Mouse (Mus musculus) embryonic stem cell, embryonic (primary cell): ENCODE measurements around the gene Prokr1.

ENCODE experiments used
- CTCF ChIA-PET, 4 experiments: fragments of 300-600 bp in 2 of 4; fragments of 350-600 bp in 2 of 4; sonication (Branson Sonifier 250); formaldehyde crosslinking; loops; one replicate each; lab custom pipeline; 2022; ENCODE audit warnings: inconsistent platforms in 2 of 4; lab: Charles Lee
- POLR2A ChIA-PET, 4 experiments: fragments of 300-600 bp in 2 of 4; fragments of 350-600 bp in 2 of 4; sonication (Branson Sonifier 250); formaldehyde crosslinking; loops; one replicate each; lab custom pipeline; 2022; ENCODE audit warnings: antibody characterized with exemption in 4 of 4, inconsistent platforms in 1 of 4; lab: Charles Lee

The Prokr1 gene

GRCm38 (mm10) chr6:87538376-87539270 lies 51.9 kb downstream of the Prokr1 start:
- POLR2A ChIA-PET = interaction anchor here in 1 of 4 experiments (1.0 kb wide), 1 partner anchor 8 kb away, joined by 3 read pairs; no protein-coding TSS in a partner anchor
- CTCF ChIA-PET = interaction anchor here in 1 of 4 experiments (0.5 kb wide), 1 partner anchor 52 kb away, joined by 3 read pairs; the partner anchor contains the start of gene Prokr1

GRCm38 (mm10) chr6:87537678-87538077 lies 52.9 kb downstream of the Prokr1 start:
- POLR2A ChIA-PET = interaction anchor here in 1 of 4 experiments (0.5 to 1.0 kb wide), 2 partner anchors 9 to 17 kb away, joined by 3 to 5 read pairs; no protein-coding TSS in a partner anchor
- CTCF ChIA-PET = interaction anchor here in 2 of 4 experiments (0.5 to 0.6 kb wide), 2 partner anchors 29 to 53 kb away, joined by 3 to 5 read pairs; partner anchors contain the start of gene Prokr1 (in 1 of the 2)

GRCm38 (mm10) chr6:87536270-87536669 lies 54.3 kb downstream of the Prokr1 start:
- CTCF ChIA-PET = no interaction called here
- POLR2A ChIA-PET = interaction anchor here in 1 of 4 experiments (1.7 kb wide), 1 partner anchor 10 kb away, joined by 6 read pairs; no protein-coding TSS in a partner anchor

- POLR2A ChIA-PET = interaction anchor here in 1 of 4 experiments (1.7 kb wide), 1 partner anchor 10 kb away, joined by 6 read pairs; no protein-coding TSS in a partner anchor
- CTCF ChIA-PET = no interaction called here
These were observed 54.9 kb downstream of the Prokr1 start for GRCm38 (mm10) chr6:87535651-87536050.

- POLR2A ChIA-PET = no interaction called here
- CTCF ChIA-PET = no interaction called here
These were observed 55.5 kb downstream of the Prokr1 start for GRCm38 (mm10) chr6:87534855-87535575.

- CTCF ChIA-PET = interaction anchor here in 2 of 4 experiments (0.6 to 0.7 kb wide), 3 partner anchors 20 to 434 kb away, joined by 4 read pairs; no protein-coding TSS in a partner anchor
- POLR2A ChIA-PET = interaction anchor here in 1 of 4 experiments (0.6 kb wide), 1 partner anchor 96 kb away, joined by 5 read pairs; no protein-coding TSS in a partner anchor
These were observed 57.4 kb downstream of the Prokr1 start, which contains the start of gene Arhgap25 for GRCm38 (mm10) chr6:87532953-87533710. Arhgap25 (minus strand) TSS chr6:87533259.

GRCm38 (mm10) chr6:87531456-87532015 lies 59.0 kb downstream of the Prokr1 start:
- POLR2A ChIA-PET = interaction anchor here in 1 of 4 experiments (0.5 to 1.5 kb wide), 3 partner anchors 13 to 374 kb away, joined by 3 read pairs; no protein-coding TSS in a partner anchor
- CTCF ChIA-PET = interaction anchor here in 3 of 4 experiments (0.6 to 0.7 kb wide), 3 partner anchors 176 to 324 kb away, joined by 3 read pairs; no protein-coding TSS in a partner anchor

GRCm38 (mm10) chr6:87530386-87530785 lies 60.2 kb downstream of the Prokr1 start:
- POLR2A ChIA-PET = interaction anchor here in 1 of 4 experiments (0.5 kb wide), 1 partner anchor 17 kb away, joined by 4 read pairs; no protein-coding TSS in a partner anchor
- CTCF ChIA-PET = no interaction called here
